ENCODE assay signal across 8 mouse cellular contexts in the genomic region with DNA sequence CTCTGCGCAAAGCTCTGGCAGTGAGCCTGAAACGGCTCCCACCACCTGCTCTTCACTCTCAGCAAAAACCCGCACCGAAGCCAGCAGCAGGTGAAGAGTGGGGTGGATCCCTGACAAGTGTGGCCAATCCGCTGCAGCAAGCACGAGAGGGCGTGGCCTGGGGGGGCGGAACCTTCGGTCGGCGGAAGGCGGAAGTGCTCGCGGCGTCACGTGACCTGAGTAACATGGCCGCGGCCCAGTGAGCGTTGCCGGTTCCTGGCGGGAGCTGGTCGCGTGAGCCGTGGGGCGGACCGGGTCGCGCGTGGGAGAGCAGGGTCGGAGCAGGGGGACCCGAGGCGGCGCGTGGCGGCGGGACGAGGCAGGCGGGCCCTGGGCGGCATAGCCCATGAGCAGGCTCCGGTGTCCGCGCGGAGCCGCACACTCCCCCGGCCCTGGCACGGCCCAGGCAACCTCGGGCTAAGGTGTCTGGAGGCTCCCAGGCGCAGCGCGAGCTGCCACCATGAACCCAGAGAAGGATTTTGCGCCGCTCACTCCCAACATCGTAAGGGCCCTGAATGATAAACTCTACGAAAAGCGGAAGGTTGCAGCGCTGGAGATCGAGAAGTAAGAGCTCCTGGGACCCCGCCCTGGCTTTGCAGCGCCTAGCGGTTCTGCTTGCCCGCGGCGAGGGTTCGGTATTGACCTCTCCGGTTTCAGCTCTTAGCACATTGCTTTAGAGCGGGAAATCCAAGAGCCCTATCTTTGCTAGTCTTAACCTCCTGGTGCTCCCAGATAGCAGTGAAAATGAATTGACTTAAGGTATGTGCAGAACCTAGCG. TPM values are rescaled to one million over a fixed set of nuclear protein-coding genes. Genes with fewer than 3 reads are reported as not detected.
DNase-seq lines count a peak whose midpoint lies in the region; ATAC-seq lines count a peak whose summit lies in the region.

A gene (plus strand): TSS at position 195 of the 817 bp plus-strand sequence.

- peak; percentile 97 to 99 for DNase-seq in adrenal gland, adult (ENCODE audit: inconsistent age in 2 of 2, low spot score in 1 of 2)
- peak; percentile 98 for DNase-seq in embryo, embryonic 10.5 days (ENCODE audit: low spot score)
- peak; percentile 98 for DNase-seq in gastrocnemius, postnatal 14 days
- DNase-seq in left cerebral cortex, postnatal 10 days (ENCODE audit: extremely low spot score in 1 of 2, low spot score in 2 of 2), result peak; percentile 96 to 99
- DNase-seq in right cerebral cortex, postnatal 25 days, result peak; percentile 97
- DNase-seq in urinary bladder, postnatal 4 days (ENCODE audit: low spot score in 2 of 2), result peak; percentile 92 to 98

- peak; percentile 98 for ATAC-seq in inflammation-experienced regulatory T-cells, adult 6 months
- peak; percentile 88 for ATAC-seq in megakaryocyte-erythroid progenitor cell, adult 5-6 weeks (replicated peaks; ENCODE audit: low FRiP score, low TSS enrichment, poor library complexity, severe bottlenecking)

- intact Hi-C loops in gastrocnemius, postnatal 14 days (cut with DNase I; ENCODE audit: low total_unique reads), result no loop called here
- intact Hi-C loops in left cerebral cortex, postnatal 10 days (cut with DNase I), result no loop called here

RNA-seq across cellular contexts. Expression of the gene that starts here (rescaled TPM):
- total RNA-seq in gastrocnemius, postnatal 14 days (2021), result 10 to 100 TPM; 12.5 to 15.4 TPM
- polyA plus RNA-seq in inflammation-experienced regulatory T-cells, adult 6 months (2017; shearing (Covaris generic)), result 1 to 10 TPM; 5.6 to 7.8 (median 6.3) TPM
- 10 to 100 TPM; 30.5 to 32.5 TPM for total RNA-seq in left cerebral cortex, postnatal 10 days (2021)
- 50.2 and 53.9 TPM in 2 replicates for total RNA-seq in megakaryocyte-erythroid progenitor cell, adult 5-6 weeks (2014; fragmentation: Nextera tagmentation)
- 19.8 and 23.7 TPM in 2 replicates for total RNA-seq in megakaryocyte-erythroid progenitor cell, adult 5-6 weeks (2017)

Comparison
In these comparisons a context has a peak if more than half of its experiments do, and no peak if none do; other contexts are left out.
1. Peak in every context shown above with its lines: DNase-seq and ATAC-seq.